Mouse (Mus musculus) heart, adult 9 months (tissue): Measurements from ENCODE around the gene Syne4.

Source experiments
- DNase-seq, 2 experiments: peaks; one replicate each; pipeline ENCODE4 v3.0.0; 2022; ENCODE audit warnings: low spot score in 2 of 2

Syne4 gene

GRCm38 (mm10) chr7:30296816-30297215 lies 17.8 kb upstream of the Syne4 start:
- DNase-seq: no peak

GRCm38 (mm10) chr7:30297266-30297665 lies 17.3 kb upstream of the Syne4 start:
- no peak for DNase-seq

DNA sequence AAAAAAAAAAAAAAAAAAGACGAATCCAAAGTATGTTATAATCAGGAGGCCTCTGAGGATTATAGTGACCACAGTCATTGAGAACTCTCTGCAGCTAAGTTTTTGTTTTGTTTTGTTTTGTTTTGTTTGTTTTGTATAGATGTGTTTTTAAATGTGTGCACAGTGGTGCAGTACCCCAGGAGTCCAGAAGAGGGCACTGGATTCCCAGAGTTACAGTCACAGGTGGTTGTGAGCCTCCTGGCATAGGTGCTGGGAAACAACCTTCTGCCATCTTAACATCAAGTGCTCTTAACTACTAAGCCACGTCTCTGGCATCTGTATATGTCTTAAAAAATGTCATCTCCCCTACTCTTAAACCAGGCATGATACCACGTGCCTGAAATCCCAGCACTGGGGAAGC lies 13.7 kb upstream of the Syne4 start:
- no peak for DNase-seq

DNA sequence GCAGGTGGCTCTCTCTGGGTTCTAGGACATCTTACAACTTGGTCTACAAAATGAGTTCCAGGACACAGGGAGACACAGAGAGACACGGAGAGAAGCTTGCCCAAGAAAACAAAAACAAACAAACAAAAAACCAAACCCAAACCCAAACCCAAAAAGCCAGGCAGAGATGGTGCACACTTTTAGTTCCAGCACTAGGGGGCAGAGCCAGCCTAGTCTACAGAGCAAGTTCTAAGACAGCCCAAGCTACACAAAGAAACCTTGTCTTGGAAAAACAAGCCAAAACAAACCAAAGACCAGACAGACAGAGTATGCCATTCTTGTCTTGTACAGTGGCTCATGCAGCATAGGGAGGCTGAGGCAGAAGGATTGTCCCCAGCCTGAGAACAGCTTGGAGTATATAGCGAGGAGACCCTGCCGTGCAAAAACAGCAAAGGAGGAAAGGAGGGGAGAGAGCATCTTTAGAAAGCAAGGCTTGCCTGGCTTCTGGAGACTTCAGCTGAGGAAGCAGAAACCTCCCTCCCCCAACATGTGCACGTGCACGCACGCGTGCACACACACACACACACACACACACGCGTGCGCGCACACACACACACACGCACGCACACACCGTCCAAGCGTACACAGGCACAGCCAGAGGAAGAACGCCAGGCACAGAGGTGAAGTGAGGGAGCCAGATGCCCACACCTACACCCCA lies 8.4 kb upstream of the Syne4 start:
- DNase-seq: no peak

DNA sequence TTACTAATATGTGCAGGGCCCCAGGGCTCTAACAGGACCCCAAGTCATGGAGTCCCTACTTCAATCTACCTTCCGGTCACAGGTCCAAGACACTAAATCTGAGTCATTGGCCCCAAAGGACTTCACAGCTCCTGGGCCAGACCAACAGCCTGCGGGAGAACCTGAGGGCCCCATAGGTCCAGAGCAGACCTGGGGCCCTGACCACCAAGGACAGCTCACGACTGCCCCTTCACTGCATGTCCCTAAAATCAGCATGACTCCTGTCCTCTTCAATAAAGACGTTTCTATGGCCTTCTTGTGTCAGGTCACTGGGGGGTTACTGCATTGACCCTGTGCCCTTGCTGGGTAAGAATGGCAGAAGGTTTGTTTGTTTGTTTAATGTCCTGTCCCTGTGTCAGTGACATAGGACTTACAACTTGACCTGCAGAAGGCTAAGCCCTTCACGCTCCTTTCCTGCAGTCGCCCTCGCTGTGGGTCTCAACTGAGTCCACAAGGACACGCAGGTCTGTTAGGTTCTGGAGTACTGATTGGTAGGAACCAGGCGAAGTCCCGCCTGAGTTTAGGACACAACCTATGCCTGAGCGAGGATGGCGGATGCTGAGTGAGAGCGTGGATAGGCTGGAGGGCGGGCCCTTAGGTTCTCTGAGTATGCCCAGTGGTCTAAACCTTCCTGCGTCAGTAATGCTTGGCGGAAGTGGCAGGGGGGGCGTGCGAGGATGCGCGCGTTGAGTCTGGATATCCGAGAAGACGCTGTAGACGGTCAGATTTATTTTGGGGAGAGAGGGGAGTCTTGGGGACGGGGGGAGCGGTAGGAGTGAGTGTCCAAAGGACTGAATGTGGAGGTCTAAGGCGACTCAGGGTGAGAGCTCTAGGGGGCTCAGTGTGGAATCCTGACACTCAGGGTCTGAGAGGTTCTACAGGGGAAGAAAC lies 6.3 kb upstream of the Syne4 start, which contains the start of gene Alkbh6:
Alkbh6 (plus strand) TSS at position 642 of the 930 bp plus-strand sequence.
- peak; percentile 96 to 97 for DNase-seq

DNA sequence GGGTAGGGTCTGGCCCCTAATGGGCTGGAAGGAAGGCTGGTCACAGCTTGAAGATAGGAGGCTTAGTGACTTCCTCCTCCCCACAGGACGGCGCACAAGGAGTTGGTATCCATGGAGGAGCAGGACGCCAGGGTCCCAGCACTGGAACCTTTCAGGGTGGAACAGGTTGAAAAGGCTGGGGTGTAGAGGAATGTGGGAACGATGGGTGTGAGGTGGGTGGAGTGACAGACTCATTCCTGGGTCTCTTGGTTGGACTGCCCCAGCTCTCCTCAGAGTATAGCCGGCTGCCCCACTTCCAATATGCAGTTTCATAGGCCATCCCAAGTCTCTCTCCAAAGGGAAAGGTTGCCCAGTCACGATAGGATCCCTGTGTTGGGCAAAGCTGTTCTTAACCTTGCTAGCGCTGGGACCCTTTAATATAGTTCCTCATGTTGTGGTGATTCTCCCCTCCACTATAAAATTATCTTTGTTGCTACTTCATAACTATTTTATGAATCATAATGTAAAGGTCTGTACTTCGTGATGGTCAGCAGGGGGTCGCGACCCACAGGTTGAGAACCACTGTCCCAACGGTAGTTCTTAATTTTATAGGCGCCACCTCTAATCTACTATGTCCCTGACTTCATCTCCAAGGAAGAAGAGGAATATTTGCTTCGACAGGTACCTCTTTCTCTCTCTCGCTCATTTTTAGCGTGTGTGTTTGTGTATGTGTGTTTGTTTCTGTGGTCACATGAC lies 5.0 kb upstream of the Syne4 start:
- no peak for DNase-seq

DNA sequence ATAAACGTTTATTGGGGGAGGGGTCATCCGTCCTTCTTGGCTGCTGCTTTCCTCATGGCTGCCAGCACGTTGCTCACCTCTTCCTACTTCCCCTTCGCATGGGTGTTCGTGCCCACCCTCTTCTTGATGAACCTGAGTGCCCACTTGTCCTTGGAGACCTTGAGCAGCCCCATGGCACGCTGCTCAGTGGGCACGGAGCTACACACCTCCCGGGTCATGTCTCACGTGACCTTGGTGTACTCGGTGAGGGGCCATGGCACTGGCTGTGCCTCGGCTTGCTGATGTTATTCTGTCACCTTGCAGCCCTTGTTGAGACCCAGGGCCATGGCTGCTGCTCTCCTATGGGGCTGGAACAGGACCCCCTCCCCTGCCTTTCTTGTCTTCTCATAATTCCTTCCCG lies 4.5 kb upstream of the Syne4 start:
- no peak for DNase-seq

DNA sequence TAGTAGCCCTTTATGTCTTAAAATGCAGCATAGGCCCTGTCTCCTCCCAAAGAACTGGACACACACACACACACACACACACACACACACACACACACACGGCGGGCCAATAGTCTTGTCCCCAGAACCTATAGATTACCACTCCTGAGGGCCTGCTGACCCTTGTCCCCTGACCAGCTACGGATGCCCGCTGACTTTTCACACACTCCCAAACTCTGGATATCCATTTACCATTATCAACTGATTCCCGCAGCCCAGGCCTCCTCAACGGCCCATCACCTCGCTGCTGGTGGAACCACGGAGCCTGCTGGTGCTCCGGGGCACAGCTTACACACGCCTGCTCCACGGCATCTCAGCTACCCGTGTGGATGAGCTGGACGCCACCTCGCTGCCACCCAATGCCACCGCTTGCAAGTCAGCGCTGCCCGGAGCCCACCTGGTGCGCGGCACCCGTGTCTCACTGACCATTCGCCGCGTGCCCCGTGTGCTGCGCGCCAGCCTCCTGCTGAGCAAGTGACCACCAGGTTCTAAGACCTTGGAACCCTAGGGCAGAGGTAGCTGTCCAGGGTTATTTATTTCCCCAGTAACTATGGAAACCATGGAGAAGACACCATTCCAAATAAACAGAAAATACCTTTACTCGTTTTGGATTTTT lies 814 bp upstream of the Syne4 start:
- DNase-seq: no peak

DNA sequence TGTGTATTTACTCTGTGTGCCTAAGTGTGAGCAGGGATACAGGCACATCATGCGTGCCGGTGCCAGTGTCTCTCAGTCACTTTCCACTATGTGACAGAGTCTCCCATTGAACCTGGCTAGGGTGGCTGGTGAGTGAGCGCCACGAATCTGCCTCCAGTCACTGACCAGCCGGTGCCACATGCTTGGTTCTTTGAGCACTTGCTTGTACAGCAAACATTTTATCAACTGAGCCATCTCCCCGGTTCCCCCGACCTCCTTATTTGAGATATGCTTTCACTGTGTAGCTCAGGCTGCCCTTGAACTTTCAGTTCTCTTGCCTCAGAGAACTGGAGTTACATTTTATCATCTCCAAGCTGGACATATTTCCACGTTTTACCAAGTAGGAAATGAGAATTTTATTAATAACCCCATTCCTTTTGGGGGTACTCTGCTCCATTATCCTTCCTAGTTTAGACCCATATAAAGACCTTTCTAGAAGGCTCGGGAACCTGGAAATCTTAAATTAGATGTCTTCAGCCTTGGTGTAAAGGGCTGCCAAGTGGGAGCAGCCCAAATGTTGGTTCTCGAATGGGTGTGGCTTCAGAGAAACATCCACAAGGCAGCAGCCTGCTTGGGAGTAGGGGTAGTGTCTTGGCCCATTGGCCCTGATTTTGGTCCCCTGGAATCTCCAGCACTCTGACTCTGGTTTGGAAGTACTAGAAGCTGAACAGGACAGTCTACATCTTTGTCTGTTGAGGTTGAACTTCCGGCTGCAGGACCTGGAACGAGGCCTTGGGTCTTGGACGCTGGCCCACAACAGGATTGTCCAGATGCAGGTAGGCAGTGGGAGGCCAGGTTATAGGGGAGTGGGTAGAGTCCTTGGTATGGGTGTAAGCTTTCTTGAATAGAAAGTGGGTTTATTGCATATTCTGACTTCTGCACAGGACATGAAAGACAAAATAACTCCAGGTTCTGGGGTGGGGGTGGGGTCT lies 1.2 kb downstream of the Syne4 start:
- DNase-seq: no peak

GRCm38 (mm10) chr7:30318142-30318541 lies 3.5 kb downstream of the Syne4 start:
- no peak for DNase-seq

GRCm38 (mm10) chr7:30320946-30321345 lies 6.3 kb downstream of the Syne4 start:
- DNase-seq: no peak

DNA sequence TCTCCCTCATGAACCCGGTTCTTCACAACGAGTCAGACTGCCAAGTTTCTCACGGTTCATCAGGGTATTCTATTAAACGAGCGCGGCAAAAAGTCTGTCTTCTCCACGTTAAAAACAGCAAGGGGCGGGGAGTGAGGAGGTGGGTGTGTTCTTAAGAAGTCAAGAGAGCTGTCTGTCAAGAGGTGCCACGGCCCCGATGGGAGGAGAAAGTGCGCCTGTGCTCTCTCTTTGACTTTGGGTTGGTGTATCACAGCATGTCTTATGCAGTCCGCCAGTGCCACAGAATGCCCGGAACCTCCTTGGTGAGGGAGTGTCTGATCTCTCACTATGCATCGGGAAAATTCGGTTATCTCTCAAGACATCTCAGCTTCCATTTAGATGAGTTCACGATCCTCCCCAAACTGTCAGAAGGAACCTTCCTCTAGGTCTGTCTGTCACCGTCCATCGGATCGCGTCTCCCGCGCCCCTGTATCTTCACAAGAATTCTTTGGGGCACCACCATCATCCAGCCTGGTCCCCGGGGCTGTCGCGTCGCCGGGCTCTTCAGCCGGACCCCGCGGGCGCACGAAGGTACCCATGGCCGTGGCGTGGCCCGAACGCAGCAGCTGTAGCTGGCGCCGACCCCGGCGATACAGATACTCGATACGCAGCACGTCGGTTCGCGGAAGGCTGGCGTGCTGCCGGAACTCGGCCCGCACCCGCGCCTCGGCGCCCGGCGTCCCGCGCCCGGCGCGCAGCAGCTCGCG lies 7.1 kb downstream of the Syne4 start, which contains the start of gene E130208F15Rik:
E130208F15Rik (plus strand) TSS at position 202 of the 746 bp plus-strand sequence.
- peak; percentile 67 to 71 for DNase-seq

GRCm38 (mm10) chr7:30322285-30322667 lies 7.7 kb downstream of the Syne4 start:
- peak; percentile 97 to 98 for DNase-seq

- no peak for DNase-seq
These were observed 8.3 kb downstream of the Syne4 start for GRCm38 (mm10) chr7:30322865-30323264.

GRCm38 (mm10) chr7:30323795-30324194 lies 9.2 kb downstream of the Syne4 start, which contains the start of gene Sdhaf1:
Gene Sdhaf1, minus strand, starts transcription at chr7:30323895.
- DNase-seq: no peak

DNA sequence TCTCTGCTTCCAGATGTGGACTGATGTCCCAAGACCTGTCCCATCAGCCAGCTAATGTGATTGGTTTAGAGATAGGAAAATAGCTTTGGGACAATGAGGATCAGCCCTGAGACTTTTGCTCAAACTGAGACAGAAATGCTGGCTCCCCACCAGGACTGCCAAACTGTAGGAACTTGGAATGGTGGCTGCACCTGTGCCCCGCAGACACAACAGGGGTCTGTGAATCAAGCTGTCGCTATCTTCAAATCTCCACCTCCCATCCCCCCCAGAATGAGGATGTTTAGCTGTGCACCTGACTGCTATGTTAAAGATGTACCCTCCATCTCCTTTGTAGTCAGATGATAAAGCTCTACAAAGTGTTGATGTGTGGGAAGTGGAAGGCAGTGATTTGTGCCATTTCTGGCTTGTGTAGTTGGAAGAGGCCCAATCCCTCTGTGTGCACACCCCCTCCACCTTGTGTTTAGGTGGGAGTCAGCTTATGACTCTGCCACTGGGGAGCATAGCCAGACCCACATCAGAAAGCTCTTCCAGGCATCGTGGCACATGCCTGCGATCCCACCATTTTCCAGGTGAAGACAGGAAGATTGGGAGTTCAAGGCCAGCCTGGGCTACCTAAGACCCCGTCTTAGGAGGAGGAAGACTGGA lies 9.8 kb downstream of the Syne4 start:
- no peak for DNase-seq

DNA sequence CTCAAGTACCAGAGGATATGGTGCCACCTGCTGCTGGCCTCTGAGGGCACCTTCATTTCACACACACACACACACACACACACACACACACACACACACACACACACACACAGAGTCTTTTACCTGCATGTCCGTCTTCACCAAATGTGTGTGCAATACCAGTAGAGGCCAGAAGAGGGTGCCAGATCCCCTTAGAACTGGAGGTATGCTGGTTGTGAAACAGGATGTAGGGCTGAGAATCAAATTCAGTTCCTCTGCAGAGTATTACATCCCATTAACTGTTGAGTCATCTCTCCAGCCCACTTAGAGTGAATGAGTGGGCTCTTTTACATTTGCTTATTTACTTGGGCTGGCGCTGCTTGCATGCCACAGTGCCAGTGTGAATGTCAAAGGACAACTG lies 10.8 kb downstream of the Syne4 start:
- DNase-seq: peak in 1 of 2 experiments; percentile 26

- DNase-seq: no peak
These were observed 11.8 kb downstream of the Syne4 start for GRCm38 (mm10) chr7:30326427-30326826.

DNA sequence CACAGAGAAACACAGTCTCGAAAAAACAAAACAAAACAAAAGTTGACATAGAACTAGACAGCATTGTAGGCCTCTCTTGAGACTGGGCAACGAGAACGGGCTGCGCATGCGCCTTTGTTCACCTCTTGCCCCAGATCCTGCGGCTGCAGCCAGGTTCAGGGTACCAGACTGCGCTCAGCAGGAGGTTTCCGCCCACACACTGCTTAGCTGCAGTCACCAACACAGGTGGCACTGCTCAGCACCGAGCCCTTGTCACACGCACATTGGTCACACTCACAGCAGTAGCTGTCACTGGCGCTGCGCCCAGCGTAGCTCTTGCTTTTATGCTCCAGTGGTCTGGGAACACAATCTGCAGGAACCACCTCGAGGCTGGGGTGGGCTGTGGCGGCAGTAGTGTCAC lies 12.5 kb downstream of the Syne4 start:
- DNase-seq: no peak
